Mouse (Mus musculus) limb, embryonic 13.5 days (tissue): Measurements from ENCODE around the gene Xrcc4. TPM values are rescaled to one million over a fixed set of nuclear protein-coding genes. Genes with fewer than 3 reads are reported as not detected.

Experiments
- polyA plus RNA-seq: library from polyadenylated mRNA; unstranded; fragments of >200 nt; fragmentation: Nextera tagmentation; extraction: Ambion mirVana; gene quantifications from 2 replicates; pipeline ENCODE4 v1.2.1, GENCODE M21; 2015

Gene Xrcc4
- polyA plus RNA-seq, 1 experiment from 2014 or later, result 12.7 TPM

Other genes starting within 250 kb of the Xrcc4 start
- gene Tmem167, start 485 bp downstream of the Xrcc4 start, polyA plus RNA-seq, result 91.0 and 91.2 TPM in 2 replicates